Mouse (Mus musculus) liver, embryonic 12.5 days (tissue): Measurements from ENCODE around the gene Ptgir. TPM values are rescaled to one million over a fixed set of nuclear protein-coding genes. Genes with fewer than 3 reads are reported as not detected.

ENCODE experiments used
- ATAC-seq: fragments of 200-750 bp; cut with Nextera tagmentation; 2 replicates; pipeline ENCODE4 v1.8.0; 2017; ENCODE audit warnings: moderate number of reproducible peaks, mild to moderate bottlenecking, moderate library complexity
- H3K27ac ChIP-seq: fragments of 300-500 bp; sonication (generic); 2 replicates; pipeline ENCODE4 v1.5.1; 2016; ENCODE audit warnings: mild to moderate bottlenecking
- H3K27me3 ChIP-seq: fragments of 300-500 bp; sonication (generic); replicated peaks from 2 replicates; pipeline ENCODE4 v1.6.1; 2016; ENCODE audit warnings: mild to moderate bottlenecking, moderate library complexity
- H3K36me3 ChIP-seq: fragments of 300-500 bp; sonication (generic); 2 replicates; pipeline ENCODE4 v1.6.1; 2016; ENCODE audit warnings: mild to moderate bottlenecking, moderate library complexity
- H3K4me1 ChIP-seq: fragments of 300-500 bp; sonication (generic); 2 replicates; pipeline ENCODE4 v1.6.1; 2016
- H3K4me2 ChIP-seq: fragments of 300-500 bp; sonication (generic); 2 replicates; pipeline ENCODE4 v1.6.1; 2016; ENCODE audit warnings: mild to moderate bottlenecking, moderate library complexity
- H3K4me3 ChIP-seq: fragments of 300-500 bp; sonication (generic); 2 replicates; pipeline ENCODE4 v1.5.1; 2016; ENCODE audit warnings: mild to moderate bottlenecking, moderate library complexity
- H3K9ac ChIP-seq: fragments of 300-500 bp; sonication (generic); 2 replicates; pipeline ENCODE4 v1.6.1; 2016; ENCODE audit warnings: mild to moderate bottlenecking, moderate library complexity
- H3K9me3 ChIP-seq: fragments of 300-500 bp; sonication (generic); replicated peaks from 2 replicates; pipeline ENCODE4 v1.6.1; 2016; ENCODE audit warnings: mild to moderate bottlenecking, moderate library complexity
- WGBS: fragments of 180-500 bp; shearing (Covaris S2); methylation state at CpG from one replicate; pipeline ENCODE4 v1.1.7; 2016; ENCODE audit not compliant: insufficient replicate concordance; 5-methylcytosine and 5-hydroxymethylcytosine counted together
- polyA plus RNA-seq: library from polyadenylated mRNA; unstranded; fragments of >200 nt; fragmentation: Nextera tagmentation; extraction: Ambion mirVana; gene quantifications from 2 replicates; pipeline ENCODE4 v1.2.1, GENCODE M21; 2016

The Ptgir gene
- polyA plus RNA-seq, 1 experiment from 2014 or later: 1.5 TPM

DNA sequence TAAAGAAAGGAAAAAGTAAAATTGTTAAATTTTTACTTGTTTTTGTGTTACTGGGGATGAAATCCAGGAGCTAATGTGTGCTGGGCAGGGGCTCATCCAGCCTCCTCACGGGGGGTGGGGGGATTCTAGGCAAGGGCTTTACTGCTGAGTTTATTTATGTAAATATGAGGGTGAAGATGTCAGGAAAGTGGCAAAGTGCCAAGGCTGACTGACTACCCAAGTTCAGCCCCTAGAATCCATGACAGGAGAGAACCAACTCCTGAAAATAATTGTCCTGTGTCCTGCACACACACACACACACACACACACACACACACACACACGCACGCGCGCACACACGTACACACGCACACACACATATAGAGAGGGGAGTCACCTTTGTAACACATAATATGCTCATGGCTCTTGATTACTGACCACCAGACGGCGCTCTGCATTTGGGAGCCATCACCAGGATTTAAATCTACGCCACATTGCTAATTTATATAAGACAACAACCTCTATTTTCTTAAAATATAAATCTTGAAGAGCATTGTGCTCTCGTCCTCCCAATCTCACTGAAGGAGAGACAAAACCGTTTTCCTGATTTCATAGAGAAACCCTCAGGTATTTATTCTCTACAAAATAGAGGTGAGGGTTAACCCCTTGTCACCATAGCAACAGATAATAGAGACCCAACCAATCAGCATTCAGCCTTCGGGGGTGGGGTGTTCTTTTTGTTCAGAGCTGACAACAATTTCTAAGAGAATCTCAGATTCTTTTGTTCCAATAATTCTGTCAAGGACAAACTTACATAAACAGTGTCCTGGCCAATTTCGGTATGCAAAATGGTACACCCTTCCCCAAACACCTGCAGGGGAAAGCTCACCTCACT, 26.7 kb downstream of the Ptgir start:
- no peaks in the 10 kb centered on the region for H3K9me3 ChIP-seq
- peaks cover 12% of the 10 kb centered on the region for H3K27me3 ChIP-seq
- H3K4me3 ChIP-seq: no peak overlapping the region
- H3K4me1 ChIP-seq: no peaks in the 10 kb centered on the region
- no peak overlapping the region for H3K4me2 ChIP-seq
- H3K36me3 ChIP-seq: no peaks in the 10 kb centered on the region
- ATAC-seq: no peak
- 35% methylated on average over 14 of the region's 14 CpGs for WGBS
- no peak overlapping the region for H3K27ac ChIP-seq
- H3K9ac ChIP-seq: no peak overlapping the region

DNA sequence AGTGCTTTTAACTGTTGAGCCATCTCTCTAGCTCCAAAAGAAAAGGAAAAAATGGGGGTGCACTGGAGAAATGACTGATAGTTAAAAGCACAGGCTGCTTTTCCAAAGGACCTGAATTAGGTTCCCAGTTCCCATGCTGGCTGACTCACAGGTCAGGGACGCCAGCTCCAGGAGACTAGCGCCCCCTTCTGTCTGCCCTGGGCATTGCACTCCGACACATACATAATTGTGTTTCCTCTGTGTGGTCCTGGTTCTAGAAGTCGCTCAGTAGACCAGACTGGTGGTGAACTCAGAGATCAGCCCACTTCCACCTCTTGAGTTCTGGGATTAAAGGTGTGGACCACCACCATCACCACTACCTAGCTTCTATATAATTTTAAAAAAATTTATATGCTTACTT, 31.0 kb downstream of the Ptgir start:
- WGBS: 33% methylated on average over 4 of the region's 4 CpGs
- no peaks in the 10 kb centered on the region for H3K4me1 ChIP-seq
- peaks cover 50% of the 10 kb centered on the region for H3K27me3 ChIP-seq
- no peak overlapping the region for H3K9ac ChIP-seq
- no peaks in the 10 kb centered on the region for H3K9me3 ChIP-seq
- H3K4me3 ChIP-seq: no peak overlapping the region
- no peak for ATAC-seq
- no peak overlapping the region for H3K4me2 ChIP-seq
- no peak overlapping the region for H3K27ac ChIP-seq
- H3K36me3 ChIP-seq: no peaks in the 10 kb centered on the region

DNA sequence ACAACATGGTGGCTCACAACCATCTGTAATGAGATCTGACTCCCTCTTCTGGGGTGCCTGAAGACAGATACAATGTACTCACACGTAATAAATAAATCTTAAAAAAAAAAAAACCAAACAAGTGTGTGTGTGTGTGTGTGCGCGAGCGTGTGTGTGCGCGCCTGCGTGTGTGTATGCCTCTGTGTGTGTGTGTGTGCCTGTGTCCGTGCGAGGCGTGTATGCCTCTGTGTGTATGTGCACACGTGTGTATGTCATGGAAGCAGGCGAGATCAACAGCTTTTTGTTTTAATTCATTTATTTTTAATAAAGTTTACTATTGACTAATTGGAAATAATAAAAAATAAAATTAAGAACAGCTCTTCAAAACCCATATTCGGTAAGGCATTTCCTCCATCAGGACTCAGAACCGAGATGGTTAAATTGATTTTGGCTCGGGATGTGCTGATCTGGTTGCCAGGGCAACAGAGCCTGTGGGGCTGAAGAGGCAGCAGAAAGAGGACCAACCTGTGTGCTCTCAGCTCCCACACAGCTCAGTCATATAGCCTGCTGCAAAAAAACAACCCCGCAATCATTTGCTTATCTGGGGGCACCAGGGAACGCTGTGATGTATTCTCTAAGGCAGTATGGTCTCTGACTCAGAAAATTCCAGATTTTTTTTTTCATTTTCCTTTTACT, 32.0 kb downstream of the Ptgir start:
- ATAC-seq: no peak
- H3K36me3 ChIP-seq: no peaks in the 10 kb centered on the region
- no peak overlapping the region for H3K27ac ChIP-seq
- H3K4me3 ChIP-seq: no peak overlapping the region
- H3K4me1 ChIP-seq: no peaks in the 10 kb centered on the region
- H3K9ac ChIP-seq: no peak overlapping the region
- H3K9me3 ChIP-seq: no peaks in the 10 kb centered on the region
- H3K4me2 ChIP-seq: no peak overlapping the region
- H3K27me3 ChIP-seq: peaks cover 59% of the 10 kb centered on the region
- 62% methylated on average over 17 of the region's 17 CpGs for WGBS

DNA sequence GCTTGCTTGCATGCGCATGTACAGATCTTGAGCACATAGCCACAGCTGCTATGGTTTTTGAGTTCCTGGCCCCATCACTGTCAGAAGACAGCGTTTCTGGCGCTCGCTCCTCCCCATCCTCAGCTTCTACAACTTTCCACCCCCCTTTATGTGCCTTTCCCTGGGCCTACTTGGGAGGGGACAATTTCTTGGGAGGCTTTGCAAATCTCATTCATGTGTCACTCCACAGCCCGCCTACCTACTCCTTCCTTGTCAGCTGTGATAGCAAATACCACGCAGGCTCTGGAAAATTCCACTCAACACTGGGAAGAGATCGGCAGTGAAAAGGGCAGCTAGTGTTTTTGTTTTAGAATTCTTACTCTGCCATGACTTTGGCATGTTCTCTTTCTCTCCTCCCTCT, 34.0 kb downstream of the Ptgir start:
- Histone ChIP-seq H3K27me3 (peaks cover 72% of the 10 kb centered on the region), H3K27ac (no peak overlapping the region), H3K4me1 (peaks cover 12% of the 10 kb centered on the region), H3K9ac (no peak overlapping the region), H3K9me3 (no peaks in the 10 kb centered on the region), H3K4me2 (no peak overlapping the region), H3K4me3 (no peak overlapping the region), H3K36me3 (no peaks in the 10 kb centered on the region)
- WGBS: 45% methylated on average over 7 of the region's 7 CpGs
- no peak for ATAC-seq

DNA sequence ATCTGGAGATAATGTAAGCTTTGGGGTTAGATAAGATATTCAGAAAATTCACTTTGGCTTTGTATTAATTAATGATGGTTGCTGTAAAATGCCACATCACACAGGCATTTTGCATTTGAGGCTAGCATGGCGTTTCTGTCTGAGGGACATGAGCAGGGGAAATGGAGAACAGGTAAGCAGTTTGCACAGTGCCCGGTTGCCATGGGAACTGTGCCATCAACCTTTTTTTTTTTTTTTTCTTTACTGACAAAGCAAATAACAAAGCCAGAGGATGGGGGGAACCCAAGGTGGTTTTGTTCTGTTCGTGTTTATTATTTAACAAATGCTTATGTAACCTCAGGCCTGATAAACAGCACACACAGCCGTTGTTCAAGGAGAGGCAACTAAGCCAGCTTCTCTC, 36.6 kb downstream of the Ptgir start:
- WGBS: 38% methylated on average over 4 of the region's 4 CpGs
- H3K27me3 ChIP-seq: peaks cover 94% of the 10 kb centered on the region
- no peak for ATAC-seq

DNA sequence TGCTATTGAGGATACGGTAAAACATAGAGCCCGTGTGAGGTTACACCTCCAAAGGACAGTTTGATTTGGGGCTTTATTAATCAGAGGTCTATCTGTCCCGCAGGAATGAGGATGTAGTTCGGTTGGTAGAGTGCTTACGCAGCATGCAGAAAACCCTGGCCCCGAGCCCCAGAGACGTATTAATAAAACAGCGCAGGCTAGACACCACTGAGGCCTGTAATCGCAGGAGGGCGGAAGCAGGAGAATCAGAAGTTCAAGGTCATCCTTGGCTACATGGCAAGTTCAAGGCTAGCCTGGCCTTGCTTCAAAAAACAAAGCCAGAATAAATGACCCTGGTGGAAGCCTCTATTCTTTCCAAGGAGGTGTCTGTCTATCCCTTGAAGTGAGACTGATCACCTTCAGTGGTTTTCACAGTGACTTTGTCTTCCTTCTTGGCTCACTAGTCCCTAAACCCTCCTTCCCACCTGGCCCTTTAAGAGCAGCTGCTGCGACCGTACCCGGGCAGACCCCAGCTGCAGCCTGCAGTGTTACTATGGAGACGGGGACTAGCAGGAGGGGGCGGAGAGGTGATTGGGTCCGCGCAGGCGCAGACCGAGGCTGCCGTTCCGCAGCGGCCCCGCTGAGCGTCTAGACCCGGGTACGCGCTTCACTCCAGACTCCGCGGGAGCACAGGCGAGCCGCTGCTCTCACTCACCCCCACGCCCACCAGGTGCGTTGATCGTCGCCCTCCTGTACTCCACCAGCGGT, 37.9 kb downstream of the Ptgir start, which contains the start of gene Pnmal2:
TSS of gene Pnmal2 (plus strand) at position 622 of the 747 bp plus-strand sequence.
- H3K9me3 ChIP-seq: no peaks in the 10 kb centered on the region
- peak within 1 kb of the TSS; percentile 58 for H3K9ac ChIP-seq
- H3K27me3 ChIP-seq: peaks cover 96% of the 10 kb centered on the region
- H3K4me1 ChIP-seq: peaks cover 17% of the 10 kb centered on the region
- WGBS: 18% methylated on average over 36 of the region's 36 CpGs
- H3K36me3 ChIP-seq: no peaks in the 10 kb centered on the region
- peak within 1 kb of the TSS; percentile 54 for H3K4me3 ChIP-seq
- no peak within 1 kb of the TSS for H3K27ac ChIP-seq
- ATAC-seq: peak; percentile 53; the same call in 1 of the 2 replicates
- H3K4me2 ChIP-seq: peak within 1 kb of the TSS; percentile 70

More for the DNA sequence above, 36.6 kb downstream of the Ptgir start:
- peaks cover 17% of the 10 kb centered on the region for H3K4me1 ChIP-seq
- H3K9ac ChIP-seq: no peak overlapping the region
- no peak overlapping the region for H3K27ac ChIP-seq
- H3K36me3 ChIP-seq: no peaks in the 10 kb centered on the region
- no peak overlapping the region for H3K4me2 ChIP-seq
- H3K9me3 ChIP-seq: no peaks in the 10 kb centered on the region
- no peak overlapping the region for H3K4me3 ChIP-seq

DNA sequence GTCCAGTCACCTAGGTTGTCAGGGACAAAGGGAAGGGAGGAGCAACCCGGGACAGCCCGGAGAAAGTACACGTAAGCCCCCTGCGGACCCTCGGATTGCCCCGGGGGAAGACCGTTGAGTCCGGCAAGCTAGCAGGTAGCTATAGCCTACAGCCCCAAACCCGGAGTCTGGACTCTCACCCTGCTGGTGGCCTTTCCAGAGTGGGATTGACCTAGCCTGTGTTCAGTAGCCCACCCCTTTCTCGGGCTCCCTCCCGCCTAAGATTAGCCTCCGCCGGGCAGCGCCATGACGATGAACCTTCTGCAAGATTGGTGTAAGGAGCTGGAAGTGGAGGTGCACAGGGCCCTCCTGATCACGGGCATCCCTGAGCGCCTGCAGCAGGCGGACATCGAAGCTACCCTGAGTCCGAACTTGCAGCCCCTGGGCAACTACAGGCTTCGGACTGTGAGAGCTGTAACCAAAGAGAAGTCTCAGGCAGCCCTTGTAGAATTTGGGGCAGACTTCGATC, 38.6 kb downstream of the Ptgir start:
- Histone ChIP-seq H3K9me3 (no peaks in the 10 kb centered on the region), H3K4me1 (peaks cover 19% of the 10 kb centered on the region), H3K9ac (peak overlapping the region; percentile 58), H3K4me2 (peak overlapping the region; percentile 70), H3K4me3 (peak overlapping the region; percentile 54), H3K27me3 (peaks cover 99% of the 10 kb centered on the region), H3K36me3 (no peaks in the 10 kb centered on the region), H3K27ac (no peak overlapping the region)
- 4% methylated on average over 22 of the region's 22 CpGs for WGBS
- peak; percentile 8; the same call in 1 of the 2 replicates for ATAC-seq

DNA sequence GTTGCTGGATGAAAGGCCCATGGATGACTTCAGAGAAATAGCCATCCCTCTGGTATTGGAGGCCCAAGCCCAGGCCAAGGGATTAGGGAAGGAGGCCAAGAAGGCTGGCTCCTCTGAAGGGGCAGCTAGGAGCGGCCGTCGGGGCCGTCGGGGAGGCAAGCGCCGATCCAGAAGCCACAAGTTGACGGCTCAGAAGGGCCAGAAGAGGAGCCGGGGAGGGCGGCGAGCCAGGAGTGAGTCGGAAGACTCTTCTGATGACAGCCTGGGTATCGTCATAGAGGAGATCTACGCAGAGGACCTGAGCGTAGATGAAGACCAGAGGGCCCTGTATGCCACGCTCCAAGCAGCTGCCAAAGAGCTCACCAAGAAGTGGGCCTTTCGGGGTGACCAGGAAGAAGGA, 39.1 kb downstream of the Ptgir start:
- peak overlapping the region; percentile 70; the same call in 1 of the 2 replicates for H3K4me2 ChIP-seq

DNA sequence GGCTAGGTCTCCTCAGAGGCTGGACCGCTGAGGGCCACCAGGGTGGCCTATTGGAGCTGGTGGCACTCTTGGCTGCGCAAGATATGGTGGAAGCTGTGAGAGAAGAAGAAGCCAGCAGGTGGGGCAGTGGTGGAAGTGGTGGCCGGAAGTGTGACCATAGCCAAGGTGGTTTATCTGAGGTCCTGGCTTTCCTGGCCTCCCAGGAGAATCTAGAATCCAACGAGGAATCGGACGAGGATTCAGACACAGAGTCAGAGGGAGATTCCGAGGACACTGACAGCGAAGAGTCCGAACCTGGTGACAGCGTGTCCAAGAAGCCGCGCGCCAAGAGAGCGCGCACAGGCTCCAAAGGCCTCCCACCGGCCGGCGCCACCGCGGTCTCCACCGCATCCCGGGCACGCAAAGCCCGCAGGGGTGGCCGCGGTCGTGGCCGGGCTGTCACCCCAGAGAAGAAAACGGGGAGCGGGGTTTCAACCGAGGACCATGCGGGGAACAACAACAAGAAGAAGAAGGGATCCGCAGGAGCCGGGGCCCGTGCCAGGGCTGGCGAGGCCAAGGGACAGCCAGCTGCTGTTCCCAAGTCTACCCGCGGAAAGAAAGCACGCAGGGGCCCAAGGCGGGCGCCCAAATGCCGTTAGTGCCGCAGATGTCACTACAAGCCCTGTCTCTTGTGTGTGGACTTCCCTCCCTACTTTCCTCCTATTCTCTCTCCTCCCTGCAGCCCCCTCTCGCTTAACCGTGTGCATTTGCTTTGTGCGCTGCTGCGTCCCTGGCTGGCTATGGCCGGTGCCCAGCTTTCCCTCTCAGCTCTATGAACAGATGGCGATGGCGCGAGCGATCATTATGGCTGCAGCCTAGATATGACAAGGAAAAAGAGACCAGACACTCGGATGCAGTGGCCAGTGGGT, 40.4 kb downstream of the Ptgir start:
- Histone ChIP-seq H3K9me3 (no peaks in the 10 kb centered on the region), H3K4me1 (peaks cover 33% of the 10 kb centered on the region), H3K9ac (no peak overlapping the region), H3K27ac (no peak overlapping the region), H3K4me3 (peak overlapping the region; percentile 20), H3K36me3 (no peaks in the 10 kb centered on the region), H3K27me3 (peaks cover 94% of the 10 kb centered on the region), H3K4me2 (peak overlapping the region; percentile 45)
- no peak for ATAC-seq
- 2% methylated on average over 53 of the region's 53 CpGs for WGBS

More for the DNA sequence above, 39.1 kb downstream of the Ptgir start:
- Histone ChIP-seq H3K9ac (no peak overlapping the region), H3K27ac (no peak overlapping the region), H3K36me3 (no peaks in the 10 kb centered on the region), H3K9me3 (no peaks in the 10 kb centered on the region), H3K4me3 (peak overlapping the region; percentile 54; the same call in 1 of the 2 replicates), H3K27me3 (peaks cover 99% of the 10 kb centered on the region), H3K4me1 (peaks cover 24% of the 10 kb centered on the region)
- 7% methylated on average over 17 of the region's 17 CpGs for WGBS
- no peak for ATAC-seq

DNA sequence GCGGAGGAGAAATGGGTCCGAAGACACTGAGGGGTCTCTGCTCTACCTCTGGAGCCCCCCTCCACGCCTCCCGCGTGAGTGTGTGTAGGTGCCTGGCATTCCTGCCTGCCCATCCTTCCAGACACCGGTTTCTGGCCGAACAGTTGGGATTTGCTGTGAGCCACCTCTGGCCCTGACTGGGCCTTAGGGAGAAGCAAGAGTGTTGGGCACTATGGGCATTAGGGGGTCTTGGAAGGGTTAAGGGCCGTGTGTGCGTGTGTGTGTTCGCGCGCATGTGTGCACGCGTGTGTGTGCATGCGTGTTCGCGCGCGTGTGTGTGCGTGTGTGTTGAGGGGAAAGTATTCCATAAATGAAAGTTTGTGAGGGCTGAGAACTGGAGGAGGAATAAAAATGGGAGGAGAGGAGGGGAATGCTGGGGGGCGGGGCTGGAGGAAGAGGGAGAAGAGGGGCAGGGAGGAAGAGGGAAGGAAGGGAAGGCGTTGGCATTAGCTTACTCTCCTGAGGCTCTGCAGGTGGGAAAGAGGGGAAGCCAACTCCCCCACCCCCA, 41.1 kb downstream of the Ptgir start:
- Histone ChIP-seq H3K36me3 (no peaks in the 10 kb centered on the region), H3K9ac (no peak overlapping the region), H3K9me3 (no peaks in the 10 kb centered on the region), H3K4me2 (peak overlapping the region; percentile 45), H3K27ac (no peak overlapping the region), H3K4me3 (0 out of 2 replicates have a peak overlapping the region, but pooled peaks have one; percentile 20), H3K27me3 (peaks cover 87% of the 10 kb centered on the region), H3K4me1 (peaks cover 33% of the 10 kb centered on the region)
- ATAC-seq: no peak
- 22% methylated on average over 21 of the region's 22 CpGs for WGBS
